Mouse (Mus musculus) thymus, postnatal 36 days (tissue): ENCODE results near the gene Ppm1h.
A peak's percentile ranks its signal among the peaks of the same experiment; 100 is the strongest.

Experiments used
- DNase-seq, 2 experiments: peaks; one replicate each; pipeline ENCODE4 v3.0.0; 2022; ENCODE audit warnings: mixed read lengths in 2 of 2

Gene Ppm1h

DNA sequence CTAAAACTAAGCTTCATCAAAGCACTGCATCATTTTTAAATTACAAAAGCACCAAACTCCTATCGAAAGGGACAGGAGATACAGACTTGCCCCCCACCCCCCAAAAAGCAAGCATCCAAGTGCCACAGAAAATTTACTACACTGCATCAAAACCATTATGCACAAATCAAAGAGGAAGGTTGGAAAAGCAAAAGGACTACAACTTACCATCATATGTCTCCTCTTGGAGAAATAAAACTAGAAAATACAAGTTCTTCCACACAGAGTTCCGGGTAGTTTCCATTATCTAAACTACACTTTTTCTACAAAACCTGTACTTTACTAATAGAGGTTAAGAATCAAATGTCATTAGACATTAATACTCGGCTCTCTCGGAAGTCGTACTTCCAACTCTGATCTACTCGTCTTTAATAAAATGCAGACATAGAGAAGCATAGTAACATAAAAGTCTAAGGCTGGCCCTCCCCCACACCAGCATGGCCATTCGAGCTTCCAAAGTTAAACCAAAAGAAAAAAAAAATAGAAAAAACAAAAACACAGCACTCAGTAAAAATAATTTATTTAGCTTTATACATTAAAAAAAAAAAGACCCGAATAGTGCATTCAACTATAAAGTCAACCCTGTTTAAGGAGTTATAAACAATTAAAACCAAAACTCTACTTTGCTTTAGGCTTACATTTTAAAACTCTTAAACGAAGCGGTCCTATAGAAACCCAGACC, 306.1 kb downstream of the Ppm1h start:
- DNase-seq: no peak

DNA sequence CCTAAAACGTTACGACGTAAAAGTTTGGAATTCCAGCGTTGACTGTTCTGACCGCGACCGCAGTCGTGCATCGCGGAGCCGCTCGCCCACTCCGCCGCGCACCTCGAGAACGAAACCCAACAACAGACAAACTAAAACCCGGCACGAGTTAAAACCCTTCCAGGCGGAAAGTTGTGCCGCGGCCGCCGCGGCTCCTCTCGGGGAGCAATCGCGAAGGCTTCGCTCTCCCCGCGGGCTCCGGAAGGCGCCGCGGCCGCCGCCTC, 306.6 kb downstream of the Ppm1h start:
- DNase-seq: no peak

DNA sequence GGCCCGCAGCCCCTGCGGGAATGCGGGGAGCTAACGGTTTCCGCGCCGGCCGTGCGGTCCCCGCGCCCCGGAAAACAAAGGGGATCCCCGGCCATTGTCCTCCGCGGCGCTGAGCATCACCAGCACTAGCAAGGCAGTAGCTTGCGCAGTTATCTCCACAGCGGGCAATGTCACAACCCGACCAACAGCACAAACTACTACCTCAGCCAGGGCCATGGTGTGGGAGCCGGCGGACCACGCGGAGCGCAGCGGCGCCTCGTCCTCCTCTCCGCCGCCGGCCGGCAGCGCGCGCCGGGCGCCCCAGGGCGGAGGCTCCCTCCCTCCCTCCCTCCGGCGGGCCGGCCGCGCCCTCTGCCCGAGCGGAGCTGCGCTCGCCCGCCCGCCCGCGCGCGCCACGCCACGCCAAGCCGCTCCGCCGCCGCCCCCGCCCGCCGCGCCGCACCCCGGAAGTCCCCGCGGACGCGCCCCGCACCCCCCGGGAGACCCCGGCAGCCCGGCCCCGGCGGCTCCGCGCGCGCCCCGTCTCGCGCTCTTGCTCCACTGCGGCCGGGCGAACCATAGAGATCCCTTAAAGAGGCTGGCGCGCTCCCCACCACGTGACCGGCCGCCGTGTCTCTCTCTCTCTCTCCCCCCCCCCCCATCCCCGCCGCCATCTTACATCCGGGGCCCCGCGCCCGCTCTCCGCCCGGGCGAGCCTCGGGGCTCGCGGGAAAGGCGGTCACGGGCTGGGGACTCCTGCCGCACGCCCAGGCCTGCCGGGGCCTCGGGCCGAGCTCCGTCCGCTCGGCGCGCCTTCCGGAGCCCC, 307.2 kb downstream of the Ppm1h start:
- peak; percentile 81 to 88 for DNase-seq

DNA sequence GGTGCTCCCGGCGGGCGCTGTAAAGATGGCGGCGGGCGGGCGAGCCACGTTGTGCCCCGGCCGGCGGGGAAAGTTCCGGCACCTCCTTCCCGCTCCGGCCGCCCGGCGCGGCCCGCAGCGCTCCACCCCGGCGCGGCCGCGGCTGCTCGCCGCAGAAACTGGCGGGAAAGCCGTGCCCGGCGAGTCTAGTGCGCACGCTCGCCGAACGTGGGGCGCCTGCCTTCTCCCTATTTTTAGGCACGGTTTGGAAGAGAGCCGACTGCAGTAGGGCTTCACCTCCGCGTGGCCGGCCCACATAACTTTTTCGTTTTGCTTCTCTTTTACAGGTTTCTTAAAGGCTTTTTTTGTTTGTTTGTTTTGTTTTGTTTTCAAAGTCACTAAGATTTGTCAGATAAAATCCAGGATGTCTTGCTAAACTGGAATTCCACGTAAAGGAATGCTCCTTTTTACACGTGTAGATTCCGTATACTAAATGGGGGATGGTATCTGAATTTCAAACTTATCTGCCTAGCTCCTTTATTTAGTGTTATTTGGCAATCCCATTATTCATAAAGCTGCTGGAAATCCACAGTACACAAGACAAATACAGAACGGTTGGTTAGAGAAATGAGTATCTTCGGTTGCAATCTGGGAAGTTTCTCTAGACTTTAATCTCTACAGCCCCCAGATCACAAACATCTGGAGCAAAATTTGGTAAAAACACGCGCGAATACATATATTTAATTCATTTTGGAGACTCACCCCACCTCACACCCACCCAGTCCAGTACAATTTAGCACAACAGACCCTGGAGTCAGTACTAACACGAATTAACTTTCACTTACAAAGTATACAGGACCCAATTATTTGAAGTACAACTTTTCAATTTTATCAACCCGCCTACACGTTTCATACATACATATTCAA, 308.0 kb downstream of the Ppm1h start:
- peak; percentile 70 to 78 for DNase-seq

DNA sequence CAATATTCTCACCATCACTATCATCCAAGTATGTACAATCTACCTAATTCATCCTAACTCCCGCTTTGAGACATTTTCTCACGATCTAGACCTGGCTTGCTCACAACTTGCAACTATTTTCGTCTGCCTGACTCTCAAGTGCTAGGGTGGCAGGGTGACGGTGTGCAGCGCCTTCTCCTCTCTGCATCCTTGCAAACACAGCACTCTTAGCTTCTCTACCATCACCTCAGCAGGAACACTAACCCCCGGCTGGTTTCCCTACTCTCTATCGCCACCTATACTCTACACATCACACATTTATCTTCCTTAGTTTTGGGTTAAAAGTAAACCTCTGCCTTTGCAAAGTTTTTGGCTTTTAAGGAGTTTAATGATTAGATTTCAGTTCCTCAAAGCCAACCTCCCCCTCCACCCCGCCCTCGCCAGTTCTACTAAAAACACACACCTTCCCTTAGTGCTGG, 309.1 kb downstream of the Ppm1h start:
- DNase-seq: peak; percentile 56 to 58

DNA sequence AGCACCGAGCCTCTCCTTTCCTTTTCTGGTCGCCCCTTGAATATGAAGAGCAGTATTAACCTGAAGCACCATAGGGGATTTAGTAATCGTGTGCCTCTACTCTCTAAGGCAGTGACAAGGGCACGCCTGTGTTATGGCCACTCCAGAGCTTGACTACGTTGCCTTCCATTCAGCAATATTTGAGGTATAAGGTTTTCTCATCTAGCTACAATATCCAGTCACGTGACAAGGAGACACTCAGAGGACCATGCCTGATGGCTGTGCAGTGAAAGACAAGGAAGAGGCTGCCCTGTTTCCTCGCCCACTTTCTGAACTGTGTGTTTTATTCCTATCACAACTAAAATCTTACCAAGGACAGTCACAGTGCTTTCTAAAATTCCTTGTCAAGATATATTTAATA, 309.8 kb downstream of the Ppm1h start:
- no peak for DNase-seq

DNA sequence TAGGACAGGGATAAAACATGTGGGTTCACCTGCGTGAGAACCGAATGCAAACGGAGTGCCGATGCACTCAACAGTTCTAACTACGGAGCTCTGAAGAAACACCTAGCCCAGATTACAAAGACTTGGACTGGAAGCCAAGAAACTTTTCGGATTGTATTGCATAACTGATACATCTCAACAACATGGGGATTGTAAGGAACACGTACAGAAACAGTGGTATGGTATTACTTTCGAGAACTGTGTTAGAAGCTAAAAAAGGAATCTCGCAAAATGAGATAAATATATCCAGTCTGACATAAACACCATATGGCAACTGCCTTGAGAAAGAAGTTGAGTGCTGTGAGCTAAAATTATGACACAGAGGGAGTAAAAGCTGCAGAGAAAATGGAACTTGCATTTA, 311.4 kb downstream of the Ppm1h start:
- DNase-seq: no peak

DNA sequence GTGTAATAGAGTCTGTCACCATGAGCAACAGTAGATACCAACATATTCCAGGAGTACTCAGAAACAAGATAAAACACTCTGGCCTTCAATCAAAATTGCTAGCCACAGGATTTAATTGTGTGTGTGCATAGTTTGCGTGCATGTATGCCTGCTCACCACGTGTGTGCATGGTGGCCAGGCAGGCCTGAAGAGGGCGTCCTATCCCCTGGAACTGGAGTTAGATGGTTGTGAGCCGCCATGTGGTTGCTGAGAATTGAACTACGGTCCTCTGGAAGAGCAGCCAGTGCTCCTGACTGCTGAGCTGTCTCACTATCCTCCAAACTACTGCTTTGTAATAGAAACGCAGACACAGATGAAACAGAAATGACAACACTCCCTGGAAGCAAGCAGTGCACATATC, 312.0 kb downstream of the Ppm1h start:
- no peak for DNase-seq

DNA sequence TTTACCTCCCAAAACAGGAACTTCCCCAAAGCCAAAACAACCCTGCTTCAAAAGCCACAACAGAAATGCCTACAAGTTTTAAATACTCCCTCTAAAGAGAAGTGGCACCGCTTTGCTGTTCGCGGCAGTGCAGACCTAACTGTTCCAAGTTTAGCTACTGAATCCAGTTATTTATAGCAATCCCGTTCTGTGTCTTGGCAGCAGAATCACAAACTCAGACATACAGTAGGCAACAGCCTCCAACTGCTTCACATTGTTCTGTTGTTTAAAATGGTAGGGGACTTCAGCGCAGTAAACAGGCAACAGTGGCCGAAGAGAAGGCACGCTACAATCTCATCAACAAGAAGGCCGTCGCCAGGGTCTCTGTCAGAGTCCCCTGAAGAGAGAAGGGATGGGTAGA, 312.5 kb downstream of the Ppm1h start:
- no peak for DNase-seq

DNA sequence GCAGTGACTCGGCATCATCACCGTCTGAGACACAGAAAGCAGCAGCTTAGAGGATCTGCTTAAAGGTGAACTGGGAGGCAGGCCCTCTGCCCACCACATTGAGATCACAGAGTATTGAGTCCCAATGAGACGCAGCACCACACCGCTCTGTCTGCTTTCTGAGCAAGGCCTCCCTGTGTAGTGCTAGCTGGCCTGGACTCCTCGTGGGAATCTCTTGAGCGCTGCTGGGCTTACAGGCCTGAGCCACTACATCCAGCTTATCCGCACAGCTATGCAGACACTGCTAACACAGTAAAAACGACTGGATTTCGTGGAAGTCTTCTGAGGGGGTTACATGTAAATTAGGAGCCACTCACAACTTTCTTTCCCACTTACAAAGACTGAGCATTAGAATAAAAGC, 313.1 kb downstream of the Ppm1h start:
- no peak for DNase-seq

DNA sequence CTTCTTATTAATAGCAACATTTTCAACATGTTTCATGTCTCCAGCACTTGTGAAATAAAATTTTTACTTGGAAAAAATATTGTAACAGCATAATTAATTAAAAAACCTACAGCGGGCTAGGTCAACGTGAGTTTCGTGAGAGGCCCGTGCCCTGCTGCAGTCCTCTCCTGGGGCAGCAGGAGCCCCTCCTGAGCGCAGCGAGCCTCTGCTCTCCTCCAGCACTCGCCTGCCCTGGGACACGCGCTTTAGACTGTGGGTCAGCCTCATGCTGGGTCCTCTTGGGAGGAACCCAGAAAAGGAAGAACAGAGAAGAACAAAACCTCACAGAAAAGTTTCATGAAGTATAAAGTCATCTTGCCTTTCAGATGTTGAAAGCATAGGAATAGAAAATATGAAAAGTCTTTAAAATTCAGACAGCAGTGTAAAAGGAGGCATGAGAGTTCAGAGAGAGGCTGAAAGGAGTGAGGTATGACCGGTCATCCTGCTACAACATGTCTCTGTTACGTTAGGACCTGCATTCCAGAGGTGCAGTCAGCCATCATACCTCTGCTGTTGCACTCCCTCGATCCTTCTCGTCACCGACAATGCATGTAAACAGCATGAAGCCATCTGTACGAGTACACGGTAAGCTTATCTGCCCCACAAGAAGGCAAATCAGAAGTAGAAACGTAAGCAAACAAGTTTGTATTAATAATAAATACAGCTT, 316.0 kb downstream of the Ppm1h start:
- no peak for DNase-seq
